Mouse (Mus musculus) liver (tissue): ENCODE measurements around the gene Lrrc46.
A peak's percentile ranks its signal among the peaks of the same experiment; 100 is the strongest.

Experiments used
- DNase-seq: peaks from one replicate; pipeline ENCODE4 v3.0.0-alpha.2; 2020; ENCODE audit warnings: mixed read lengths

Gene Lrrc46

GRCm38 (mm10) chr11:97041022-97041899, at the start of gene Lrrc46, which contains the start of gene Mrpl10:
Gene Lrrc46 (minus strand): TSS chr11:97041407.
Gene Mrpl10 (plus strand): TSS chr11:97041560.
- peak; percentile 95 for DNase-seq

DNA sequence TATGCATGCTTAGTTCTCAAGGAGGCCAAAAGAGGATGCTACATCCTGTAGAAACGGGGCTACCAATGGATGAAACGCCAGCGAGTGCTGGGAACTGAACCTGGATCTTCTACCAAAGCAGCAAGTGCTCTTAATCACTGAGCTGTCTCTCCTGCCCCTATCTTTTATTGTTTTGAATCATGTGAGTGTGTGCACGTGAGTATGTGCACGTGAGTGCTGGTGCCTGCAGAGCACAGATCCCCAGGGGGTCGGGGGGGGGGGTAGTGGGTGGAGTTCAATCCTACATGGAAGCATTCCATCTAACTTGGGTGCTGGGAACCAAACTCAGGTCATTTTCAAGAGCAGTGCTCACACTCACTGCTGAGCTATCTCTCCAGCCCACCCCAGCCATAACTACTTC, 45.2 kb upstream of the Lrrc46 start:
- DNase-seq, result no peak

DNA sequence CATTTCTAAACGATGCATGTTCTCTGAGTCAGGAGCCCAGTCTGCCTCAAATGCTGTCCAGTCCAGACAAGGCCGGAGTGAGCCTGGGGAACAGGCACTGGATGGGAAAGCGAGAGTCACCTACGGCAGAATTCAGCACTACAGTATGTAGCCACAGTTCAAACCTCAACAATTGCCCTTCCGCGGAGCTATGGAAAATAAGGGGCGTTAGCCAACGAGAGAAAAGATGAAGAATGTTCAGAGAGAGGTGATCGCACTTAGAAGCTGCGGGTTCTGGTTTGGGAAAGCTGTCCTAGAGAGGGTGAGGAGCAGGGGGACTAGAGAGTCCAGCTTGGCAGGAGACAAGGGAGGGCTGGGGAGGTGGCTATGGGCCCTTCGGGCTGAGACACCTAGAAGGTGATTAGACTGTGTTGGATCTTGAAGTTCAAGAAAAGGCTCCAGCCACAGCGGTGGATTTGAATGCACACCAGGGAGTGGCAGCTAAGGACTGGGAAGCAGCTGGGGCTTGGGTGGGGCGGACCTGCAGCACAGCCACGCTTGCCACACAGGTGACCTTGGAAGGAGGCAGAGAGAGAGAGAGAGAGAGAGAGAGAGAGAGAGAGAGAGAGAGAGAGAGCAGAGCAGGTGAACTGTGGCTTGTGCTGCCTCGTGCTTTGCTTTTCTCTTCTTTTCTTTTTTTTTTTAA, 43.8 kb upstream of the Lrrc46 start:
- DNase-seq, result no peak

- DNase-seq, result no peak
These were observed 42.4 kb upstream of the Lrrc46 start for GRCm38 (mm10) chr11:97083401-97084140.

- DNase-seq, result no peak
These were observed 41.8 kb upstream of the Lrrc46 start for GRCm38 (mm10) chr11:97082977-97083376.

DNA sequence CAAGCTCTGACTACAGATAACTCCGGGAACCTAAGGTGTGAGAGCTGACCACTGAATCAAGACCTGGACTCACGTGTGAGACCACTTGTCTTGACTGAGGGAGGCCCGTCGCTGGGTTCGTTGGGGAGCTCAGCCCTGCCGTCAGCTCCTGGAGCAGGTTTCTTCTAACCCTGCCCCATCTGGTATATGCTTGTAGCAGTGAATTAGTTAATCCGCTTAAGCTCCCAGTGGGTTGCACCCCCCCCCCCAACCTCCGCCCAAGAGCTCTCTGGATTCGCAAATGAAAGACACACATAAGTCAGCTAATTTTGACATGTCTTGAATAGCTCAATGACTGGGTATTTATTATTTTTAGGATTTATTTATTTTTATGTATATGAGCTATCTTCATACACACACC, 39.1 kb upstream of the Lrrc46 start:
- DNase-seq, result no peak

GRCm38 (mm10) chr11:97078751-97079150, 37.5 kb upstream of the Lrrc46 start:
- peak; percentile 30 for DNase-seq

DNA sequence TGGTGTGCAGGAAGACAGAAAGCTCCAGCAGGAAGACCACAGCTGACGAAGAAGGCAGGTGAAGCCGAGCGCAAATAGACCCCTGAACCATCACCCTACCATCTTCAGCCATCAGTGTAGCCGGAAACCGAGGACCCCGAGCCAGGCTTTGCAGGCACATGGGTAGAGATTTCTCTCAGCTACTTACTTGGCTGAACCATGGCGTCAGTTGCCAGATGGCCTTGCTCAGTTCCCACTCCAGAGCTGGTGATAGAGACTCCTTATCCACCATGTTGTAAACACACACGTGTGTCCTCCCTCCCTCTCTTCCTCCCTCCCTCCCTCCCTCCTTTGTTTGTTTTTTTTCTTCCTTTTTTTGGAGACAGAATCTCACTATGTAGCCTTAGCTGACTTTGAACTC, 33.0 kb upstream of the Lrrc46 start:
- no peak for DNase-seq

DNA sequence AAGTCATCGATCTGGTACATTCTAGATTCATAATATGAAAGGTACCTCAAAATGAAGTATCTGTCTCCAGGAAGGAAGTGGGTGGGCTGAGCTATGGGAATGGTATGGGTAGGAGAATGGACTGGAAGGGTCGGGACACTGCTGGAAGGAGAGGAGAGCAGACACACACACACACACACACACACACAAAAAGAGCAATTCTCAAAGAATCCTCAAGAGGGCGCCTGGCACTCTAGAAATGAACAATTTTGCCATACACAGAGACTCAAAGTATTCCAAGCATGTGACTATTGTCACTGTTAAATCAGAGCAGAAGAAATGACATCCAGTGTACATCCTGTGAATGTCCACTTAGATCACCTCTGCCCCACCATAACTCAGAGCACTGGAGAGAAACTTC, 31.3 kb upstream of the Lrrc46 start:
- no peak for DNase-seq

DNA sequence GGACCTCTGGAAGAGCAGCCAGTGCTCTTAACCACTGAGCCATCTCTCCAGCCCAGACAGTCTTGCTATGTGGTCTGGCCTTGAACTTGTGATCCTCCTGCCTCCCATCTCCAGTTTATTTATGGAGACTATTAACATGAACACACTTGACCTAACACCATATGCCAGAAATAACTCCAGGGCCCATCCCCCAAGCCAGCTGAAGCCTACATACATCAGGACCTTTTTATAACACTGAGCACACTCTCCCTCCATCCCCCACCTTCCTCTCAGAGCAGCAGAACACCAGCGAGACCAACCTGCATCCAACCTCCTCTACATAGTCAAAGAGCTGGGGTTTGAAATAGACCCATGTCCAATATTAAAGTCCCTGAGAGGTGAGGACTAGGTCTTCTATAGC, 29.9 kb upstream of the Lrrc46 start:
- DNase-seq, result no peak

DNA sequence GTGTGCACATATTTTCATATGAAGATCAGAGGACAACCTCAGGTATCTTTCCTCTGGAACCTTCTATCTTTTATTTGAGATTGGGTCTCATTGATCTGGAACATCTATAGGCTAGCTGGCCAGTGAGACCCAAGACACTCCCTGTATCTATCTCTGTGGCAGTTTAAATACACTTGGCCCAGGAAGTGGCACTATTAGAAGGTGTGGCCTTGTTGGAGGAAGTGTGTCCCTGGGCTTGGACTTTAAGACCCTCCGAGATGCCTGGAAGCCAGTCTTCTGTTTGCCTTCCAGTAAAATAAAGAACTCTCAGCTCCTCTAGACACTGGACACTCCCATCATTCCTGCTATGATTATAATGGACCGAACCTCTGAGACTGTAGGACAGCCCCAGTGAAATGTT, 28.6 kb upstream of the Lrrc46 start:
- no peak for DNase-seq

DNA sequence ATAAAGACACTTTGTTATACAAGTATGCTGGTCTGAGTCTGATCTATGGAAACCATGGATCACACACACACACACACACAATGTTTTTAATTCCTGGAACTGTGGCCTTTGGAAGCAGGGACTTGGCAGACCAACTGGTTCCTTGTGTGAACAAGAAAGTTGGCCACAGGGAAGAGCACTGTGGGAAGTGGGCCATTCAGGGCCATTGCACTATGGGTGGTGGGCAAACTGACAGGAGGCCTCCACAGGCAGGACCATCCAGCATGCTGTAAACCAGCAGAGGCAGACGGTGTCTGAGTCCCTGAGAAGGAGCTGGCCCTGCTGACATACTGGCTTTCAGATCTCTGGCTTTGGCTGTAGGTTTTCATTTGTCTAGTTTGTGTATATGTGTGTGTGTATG, 28.1 kb upstream of the Lrrc46 start:
- no peak for DNase-seq

DNA sequence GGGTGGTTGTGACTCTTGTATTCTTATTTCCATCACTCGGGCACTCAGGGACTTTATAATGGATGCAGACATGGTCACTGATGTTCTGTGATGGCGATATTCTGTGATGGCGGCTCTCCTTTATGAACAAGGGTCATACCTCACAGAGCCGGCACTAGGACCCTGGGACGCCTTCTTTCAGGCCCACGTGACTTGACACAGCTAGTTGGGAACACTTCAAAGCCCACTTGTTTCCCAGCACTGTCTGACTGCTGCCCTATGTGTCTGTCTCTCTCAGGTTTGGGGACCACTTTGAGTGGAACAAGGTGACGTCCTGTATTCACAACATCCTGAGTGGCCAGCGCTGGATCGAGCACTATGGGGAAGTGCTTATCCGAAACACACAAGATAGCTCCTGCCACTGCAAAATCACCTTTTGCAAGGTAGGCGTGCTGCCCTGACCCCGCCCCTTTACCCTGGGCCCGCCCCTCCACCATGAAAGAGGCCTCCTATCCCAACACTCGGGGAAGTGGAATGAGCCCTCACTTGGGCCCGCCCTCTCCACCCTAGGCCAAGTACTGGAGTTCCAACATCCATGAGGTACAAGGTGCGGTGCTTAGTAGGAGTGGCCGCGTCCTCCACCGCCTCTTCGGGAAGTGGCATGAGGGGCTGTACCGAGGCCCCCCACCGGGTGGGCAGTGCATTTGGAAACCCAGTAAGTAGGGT, 25.6 kb upstream of the Lrrc46 start:
- no peak for DNase-seq

GRCm38 (mm10) chr11:97065538-97066295, 24.5 kb upstream of the Lrrc46 start:
- no peak for DNase-seq

DNA sequence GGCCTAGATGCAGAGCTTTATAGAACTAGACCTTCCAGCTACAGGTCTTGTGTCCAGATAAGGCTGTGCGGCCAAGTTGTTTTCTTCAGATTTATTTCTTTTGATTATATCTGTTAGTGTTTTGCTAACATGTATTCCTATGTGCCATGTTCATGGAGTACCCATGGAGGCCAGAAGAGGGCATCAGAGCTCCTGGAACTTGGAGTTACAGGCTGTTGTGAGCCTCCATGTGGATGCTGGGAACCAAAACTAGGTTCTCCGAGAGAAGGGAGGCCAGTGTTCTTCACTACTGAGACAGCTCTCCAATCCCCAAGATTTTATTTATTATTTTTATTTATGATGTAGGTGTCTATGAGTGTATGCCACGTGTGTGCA, 22.7 kb upstream of the Lrrc46 start:
- DNase-seq, result no peak

GRCm38 (mm10) chr11:97063274-97063920, 22.2 kb upstream of the Lrrc46 start:
- DNase-seq, result no peak

DNA sequence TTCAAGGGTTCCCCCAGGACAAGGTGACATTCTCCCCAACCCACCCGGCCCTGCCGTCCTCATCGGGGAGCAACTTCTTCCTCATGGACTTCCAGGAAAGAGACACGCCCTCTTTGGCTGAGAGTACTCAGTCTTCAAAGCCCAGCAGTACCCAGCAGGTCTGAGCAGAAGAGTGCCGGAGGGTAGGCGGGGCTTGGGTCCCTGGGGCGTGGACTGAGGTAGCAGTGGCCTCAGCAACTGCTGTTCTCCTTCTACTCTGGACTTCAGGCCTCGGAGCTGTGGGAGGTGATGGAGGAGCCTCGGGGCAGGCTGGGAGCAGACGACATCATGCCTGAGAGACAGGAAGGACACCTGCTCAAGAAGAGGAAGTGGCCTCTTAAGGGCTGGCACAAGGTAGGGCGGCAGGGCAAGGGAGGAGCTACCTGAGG, 11.0 kb upstream of the Lrrc46 start:
- peak; percentile 75 for DNase-seq

DNA sequence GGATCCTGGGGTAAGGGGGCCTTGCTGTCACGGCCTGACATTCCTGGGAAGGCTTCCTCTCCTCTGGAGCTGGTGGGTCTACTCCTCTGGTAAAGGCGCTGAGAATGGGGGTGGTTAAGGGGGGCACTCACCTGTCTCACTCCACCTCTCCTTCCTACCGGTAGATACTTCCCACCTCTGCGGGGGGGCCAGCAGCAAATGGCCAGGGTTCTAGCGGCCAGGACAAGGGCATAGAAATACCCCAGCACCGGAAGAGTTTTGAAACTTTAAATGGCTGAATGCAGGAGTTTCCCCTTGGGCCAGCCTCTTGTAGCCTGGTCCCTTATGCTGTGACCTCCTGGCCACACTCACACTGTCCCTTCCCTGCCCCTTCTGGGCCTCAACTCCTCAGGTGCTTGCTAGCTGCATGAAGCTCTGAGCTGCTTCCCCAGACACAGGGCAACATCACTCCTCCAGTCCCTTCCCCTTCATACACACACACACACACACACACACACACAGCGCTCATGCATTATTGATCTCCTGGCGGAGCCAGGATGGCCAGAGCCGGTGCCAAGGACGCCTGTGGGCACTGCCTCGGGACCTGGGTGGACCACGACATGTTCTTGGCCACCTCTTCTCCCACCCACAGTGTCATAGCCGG, 9.9 kb upstream of the Lrrc46 start:
- no peak for DNase-seq

DNA sequence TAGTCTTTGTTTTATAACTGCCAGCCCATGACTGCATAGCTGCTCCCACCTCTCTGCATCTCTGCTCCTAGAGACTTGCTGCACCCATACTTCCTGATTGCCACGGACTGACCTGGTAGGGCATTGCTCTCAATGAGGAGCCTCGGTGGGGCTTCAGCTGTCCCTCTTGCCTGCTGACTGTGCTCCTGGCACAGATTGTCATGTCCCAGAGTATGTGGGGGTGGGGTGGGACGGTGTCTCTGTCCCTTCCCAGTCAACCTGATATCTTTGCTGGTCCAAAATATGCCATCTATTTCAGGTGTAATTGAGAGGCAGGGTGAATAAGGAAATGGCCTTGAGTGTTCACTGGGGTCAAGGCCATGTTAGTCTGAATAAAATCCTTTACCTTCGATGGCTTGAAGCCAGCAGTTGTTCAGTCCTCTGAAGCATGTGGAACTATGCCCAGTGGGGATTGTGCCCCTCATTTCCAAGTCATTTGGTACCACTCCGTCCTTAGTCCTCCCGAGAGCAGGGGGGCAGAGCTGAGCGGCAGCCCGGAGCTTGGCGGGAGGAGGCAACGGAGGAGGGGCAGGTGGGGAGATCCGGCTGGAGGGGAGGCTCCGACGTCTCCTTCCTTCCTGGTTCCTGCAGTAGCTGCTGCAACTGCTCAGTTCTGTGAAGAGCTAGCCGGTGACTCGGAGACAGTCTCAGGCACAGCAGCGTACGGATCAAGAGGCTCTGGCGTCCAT, 9.2 kb upstream of the Lrrc46 start, which contains the start of gene Osbpl7:
Gene Osbpl7, plus strand, starts transcription at position 413 of the 728 bp plus-strand sequence.
- DNase-seq, result peak; percentile 74

- no peak for DNase-seq
These were observed 8.4 kb upstream of the Lrrc46 start for GRCm38 (mm10) chr11:97049492-97050085.
